Mouse (Mus musculus) liver, adult 2 months (tissue): Measurements from ENCODE around the gene Ralgps1.

Experiments
- CTCF ChIP-seq: fragments of 200-500 bp; IDR thresholded peaks from 2 replicates; pipeline ENCODE4 v1.5.1; 2011; ENCODE audit warnings: low read depth, low read length, control low read depth
- POLR2A ChIP-seq: fragments of 200-500 bp; IDR thresholded peaks from 2 replicates; pipeline ENCODE4 v1.6.1; 2011; ENCODE audit warnings: low read length, control low read depth; ENCODE audit not compliant: insufficient read depth; ENCODE audit errors: extremely low read depth

DNA sequence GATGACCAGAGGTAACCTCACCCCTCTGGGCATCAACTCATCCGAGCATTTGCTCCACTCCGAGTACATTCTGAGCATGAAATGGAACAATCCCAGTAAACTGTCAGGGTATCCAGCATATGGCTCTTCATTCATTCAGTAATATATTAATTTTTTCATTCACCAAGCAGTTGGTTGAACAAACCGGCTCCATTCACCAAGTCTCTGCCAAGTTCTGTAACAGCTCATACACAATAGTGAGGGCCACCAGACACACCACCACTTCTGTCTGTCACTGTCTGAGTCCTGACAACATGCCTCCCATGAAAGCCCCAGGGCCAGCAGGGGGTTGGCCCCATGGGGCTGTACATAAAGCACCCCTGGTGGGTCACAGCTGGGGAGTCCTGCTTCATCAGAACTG lies 181.3 kb downstream of the Ralgps1 start:
- TF ChIP-seq POLR2A: no peak
- no peak for TF ChIP-seq CTCF
